Mouse (Mus musculus) cerebellum, adult (tissue): ENCODE results near the gene Kif17.

ENCODE experiments used
- ATAC-seq: cut with Nextera tagmentation; 2 replicates; pipeline ENCODE4 v1.9.2; 2017; ENCODE audit warnings: mild to moderate bottlenecking, moderate library complexity, mixed read lengths; ENCODE audit not compliant: insufficient number of reproducible peaks, low FRiP score, low TSS enrichment

Kif17 gene

GRCm38 (mm10) chr4:138335648-138336047, 85.4 kb downstream of the Kif17 start:
- ATAC-seq, result no peak

- no peak for ATAC-seq
Observed at GRCm38 (mm10) chr4:138336876-138337275, 86.6 kb downstream of the Kif17 start.

GRCm38 (mm10) chr4:138337341-138337740, 87.1 kb downstream of the Kif17 start:
- ATAC-seq, result no peak

GRCm38 (mm10) chr4:138339963-138340362, 89.7 kb downstream of the Kif17 start:
- ATAC-seq, result no peak

GRCm38 (mm10) chr4:138341393-138341792, 91.2 kb downstream of the Kif17 start:
- no peak for ATAC-seq

- ATAC-seq, result no peak
Observed at GRCm38 (mm10) chr4:138342048-138342447, 91.8 kb downstream of the Kif17 start.

- no peak for ATAC-seq
Observed at GRCm38 (mm10) chr4:138342778-138343177, 92.5 kb downstream of the Kif17 start.

GRCm38 (mm10) chr4:138343341-138343837, 93.2 kb downstream of the Kif17 start:
- ATAC-seq, result peak; percentile 36; the same call in 1 of the 2 replicates

- ATAC-seq, result no peak; the same call in 1 of the 2 replicates
Observed at GRCm38 (mm10) chr4:138344891-138345545, 94.8 kb downstream of the Kif17 start.

- no peak for ATAC-seq
Observed at GRCm38 (mm10) chr4:138347280-138347679, 97.0 kb downstream of the Kif17 start.

GRCm38 (mm10) chr4:138348716-138349115, 98.5 kb downstream of the Kif17 start:
- ATAC-seq, result no peak
